Mouse (Mus musculus) regulatory T cell (primary cell): Measurements from ENCODE around the gene Lrrc31.

Experiments
- in situ Hi-C: fragments of 300-600 bp; cut with MboI, MseI; formaldehyde crosslinking; loops from one replicate; pipeline ENCODE4 v1.15.1; 2025; ENCODE audit warnings: high pct_unique_total_duplicates

Gene Lrrc31

DNA sequence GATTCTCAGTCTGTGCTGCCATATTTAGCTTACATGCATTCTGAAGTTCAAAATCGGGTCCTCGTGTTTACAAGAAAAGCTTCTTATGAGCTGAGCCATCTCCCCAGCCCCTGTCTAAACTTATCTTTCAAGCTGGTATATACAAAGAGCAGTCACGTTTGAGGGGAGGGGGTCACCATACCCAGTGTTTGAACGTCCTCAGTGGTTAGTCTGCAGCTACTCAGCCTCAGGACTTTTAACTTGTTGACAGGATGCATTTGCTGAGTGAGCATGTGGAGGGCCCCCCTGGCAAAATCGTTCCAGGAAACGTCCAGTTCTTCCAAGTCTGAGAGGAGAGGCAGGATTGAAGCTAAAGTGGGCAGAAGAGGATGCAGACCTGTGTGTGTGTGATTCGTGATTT, 8.7 kb downstream of the Lrrc31 start:
- in situ Hi-C loops, result no loop called here

GRCm38 (mm10) chr3:30687216-30687615, 12.4 kb downstream of the Lrrc31 start:
- in situ Hi-C loops, result no loop called here

DNA sequence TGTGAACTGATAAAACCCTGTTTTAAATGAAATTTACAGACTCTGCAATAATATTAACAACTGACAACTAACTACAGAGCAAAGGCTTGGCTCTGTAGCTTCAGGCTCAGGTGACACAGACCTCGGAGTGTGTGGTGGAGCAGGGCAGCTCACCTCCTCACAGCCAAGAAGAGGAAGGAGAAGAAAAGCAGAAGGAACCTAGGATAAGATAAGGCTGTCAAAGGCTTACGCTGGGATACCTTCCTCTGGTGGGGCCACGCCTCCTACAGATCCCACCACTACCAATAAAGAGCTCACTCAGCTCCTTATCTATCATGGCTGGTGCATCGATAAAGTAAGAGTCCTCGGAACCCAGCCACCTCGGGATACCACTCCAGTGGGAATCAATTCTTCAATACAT, 16.5 kb downstream of the Lrrc31 start:
- in situ Hi-C loops, result no loop called here

- in situ Hi-C loops, result no loop called here
These were observed 41.2 kb downstream of the Lrrc31 start for GRCm38 (mm10) chr3:30658486-30658885.

GRCm38 (mm10) chr3:30655937-30656336, 43.7 kb downstream of the Lrrc31 start:
- in situ Hi-C loops, result no loop called here

- in situ Hi-C loops, result no loop called here
These were observed 49.4 kb downstream of the Lrrc31 start for GRCm38 (mm10) chr3:30650062-30650841.

GRCm38 (mm10) chr3:30648466-30648865, 51.2 kb downstream of the Lrrc31 start:
- in situ Hi-C loops, result no loop called here

GRCm38 (mm10) chr3:30647440-30648090, 52.1 kb downstream of the Lrrc31 start, which contains the start of gene Lrrc34:
Lrrc34 (minus strand) TSS chr3:30647869.
- in situ Hi-C loops, result no loop called here

- in situ Hi-C loops, result no loop called here
These were observed 52.9 kb downstream of the Lrrc31 start for GRCm38 (mm10) chr3:30646761-30647160.

DNA sequence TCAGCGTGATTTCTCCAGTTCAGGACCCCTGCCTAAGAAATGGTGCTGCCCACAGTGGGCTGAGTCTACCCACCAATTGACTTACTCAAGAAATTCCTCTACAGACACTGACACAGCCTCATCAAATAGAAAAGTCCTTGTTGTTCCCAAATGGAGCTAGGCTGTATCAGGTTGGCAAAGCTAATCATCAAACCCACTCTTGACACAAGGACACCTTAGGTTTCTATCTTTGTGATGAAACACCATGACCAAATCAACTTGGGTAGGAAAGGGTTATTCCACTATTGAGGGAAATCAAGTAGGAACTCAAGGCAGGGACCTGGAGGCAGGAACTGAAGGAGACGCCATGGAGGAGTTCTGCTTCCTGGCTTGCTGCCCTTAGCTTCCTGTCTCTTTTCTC, 55.4 kb downstream of the Lrrc31 start, which contains the start of gene Lrriq4:
Gene Lrriq4 (plus strand): TSS at position 301 of the 400 bp plus-strand sequence.
- in situ Hi-C loops, result no loop called here

DNA sequence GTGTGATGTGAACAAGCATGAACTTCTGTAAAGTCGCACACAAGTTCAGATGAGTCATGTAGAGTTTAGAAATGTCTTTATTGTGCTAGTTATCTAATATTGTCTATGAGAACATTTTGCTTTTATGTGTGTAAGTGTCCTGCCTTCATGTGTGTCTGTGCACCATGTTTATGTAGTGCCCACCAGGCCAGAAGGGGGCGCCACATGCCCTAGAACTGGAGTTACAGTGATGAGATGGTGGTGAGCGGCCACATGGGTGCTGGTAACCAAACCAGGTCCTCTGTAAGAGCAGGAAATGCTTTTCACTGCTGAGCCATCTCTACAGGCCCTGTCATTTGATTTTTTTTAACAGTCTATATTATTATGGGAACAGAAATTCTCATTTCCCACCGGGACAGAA, 64.0 kb downstream of the Lrrc31 start:
- in situ Hi-C loops, result no loop called here

GRCm38 (mm10) chr3:30633681-30634080, 66.0 kb downstream of the Lrrc31 start:
- in situ Hi-C loops, result no loop called here
